Mouse (Mus musculus) erythroblast, embryonic 14.5 days (primary cell): ENCODE measurements around the gene Hoxa10. TPM values are rescaled to one million over a fixed set of nuclear protein-coding genes. Genes with fewer than 3 reads are reported as not detected.

Source experiments
- H3K27me3 ChIP-seq: 2 replicates; pipeline ENCODE4 v1.6.1; 2012; ENCODE audit warnings: inconsistent platforms; ENCODE audit not compliant: control insufficient read depth
- H3K36me3 ChIP-seq: 2 replicates; pipeline ENCODE4 v1.6.1; 2012; ENCODE audit warnings: mild to moderate bottlenecking, inconsistent platforms; ENCODE audit not compliant: control insufficient read depth
- H3K4me1 ChIP-seq: 2 replicates; pipeline ENCODE4 v1.6.1; 2012; ENCODE audit warnings: inconsistent platforms; ENCODE audit not compliant: control insufficient read depth
- H3K4me3 ChIP-seq: replicated peaks from 2 replicates; pipeline ENCODE3; 2012; ENCODE audit warnings: moderate library complexity, mild to moderate bottlenecking, inconsistent platforms
- H3K9me3 ChIP-seq: 2 replicates; pipeline ENCODE4 v1.6.1; 2012; ENCODE audit warnings: low read length, inconsistent platforms, mixed read lengths; ENCODE audit not compliant: control insufficient read depth
- GATA1 ChIP-seq: IDR thresholded peaks from 2 replicates; pipeline ENCODE4 v1.6.1; 2012; ENCODE audit warnings: low read length, inconsistent platforms, mixed read lengths
- TAL1 ChIP-seq: IDR thresholded peaks from 3 replicates; pipeline ENCODE4 v1.6.1; 2012; ENCODE audit warnings: low read length, inconsistent platforms, mixed read lengths
- polyA plus RNA-seq: library from polyadenylated mRNA; stranded (reverse); fragments of >175 nt; gene quantifications from 2 replicates; pipeline ENCODE4 v1.2.3, GENCODE M21; 2012

Gene Hoxa10
- polyA plus RNA-seq, 1 experiment: not detected

- no peaks in the 10 kb centered on the region for H3K36me3 ChIP-seq
- H3K4me3 ChIP-seq: no peak overlapping the region
- no peak for TF ChIP-seq GATA1
- TF ChIP-seq TAL1: no peak
- peaks cover 100% of the 10 kb centered on the region for H3K27me3 ChIP-seq
- H3K9me3 ChIP-seq: no peaks in the 10 kb centered on the region; the same call in 1 of the 2 replicates
- no peaks in the 10 kb centered on the region for H3K4me1 ChIP-seq
Measured at GRCm38 (mm10) chr6:52211170-52211935, 29.3 kb downstream of the Hoxa10 start.

DNA sequence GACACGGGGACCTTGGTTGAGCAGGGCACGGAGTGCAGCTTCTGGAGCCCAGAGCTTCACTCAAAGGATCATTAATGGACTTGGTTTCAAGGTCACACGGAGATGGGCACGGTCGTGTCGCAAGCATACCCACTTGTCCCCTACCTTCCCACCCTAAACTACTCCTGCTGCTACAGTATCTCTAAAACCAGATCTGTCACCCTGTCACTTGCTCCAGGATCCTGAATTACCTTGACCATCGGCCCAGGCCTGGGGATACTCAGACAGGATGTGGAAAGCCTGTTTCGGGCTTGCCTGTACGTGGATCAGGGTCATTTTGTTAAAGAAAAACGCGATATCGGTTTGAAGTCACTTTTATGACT lies 31.0 kb downstream of the Hoxa10 start:
- Histone ChIP-seq H3K27me3 (peaks cover 100% of the 10 kb centered on the region), H3K4me1 (no peaks in the 10 kb centered on the region), H3K36me3 (no peaks in the 10 kb centered on the region), H3K9me3 (no peaks in the 10 kb centered on the region; the same call in 1 of the 2 replicates), H3K4me3 (no peak overlapping the region)
- no peak for TF ChIP-seq TAL1
- TF ChIP-seq GATA1: no peak

- no peaks in the 10 kb centered on the region for H3K36me3 ChIP-seq
- H3K4me1 ChIP-seq: no peaks in the 10 kb centered on the region
- TF ChIP-seq GATA1 (no peak), TAL1 (no peak)
- H3K9me3 ChIP-seq: no peaks in the 10 kb centered on the region; the same call in 1 of the 2 replicates
- H3K27me3 ChIP-seq: peaks cover 100% of the 10 kb centered on the region
- H3K4me3 ChIP-seq: no peak overlapping the region
Measured at GRCm38 (mm10) chr6:52208868-52209684, 31.6 kb downstream of the Hoxa10 start.

DNA sequence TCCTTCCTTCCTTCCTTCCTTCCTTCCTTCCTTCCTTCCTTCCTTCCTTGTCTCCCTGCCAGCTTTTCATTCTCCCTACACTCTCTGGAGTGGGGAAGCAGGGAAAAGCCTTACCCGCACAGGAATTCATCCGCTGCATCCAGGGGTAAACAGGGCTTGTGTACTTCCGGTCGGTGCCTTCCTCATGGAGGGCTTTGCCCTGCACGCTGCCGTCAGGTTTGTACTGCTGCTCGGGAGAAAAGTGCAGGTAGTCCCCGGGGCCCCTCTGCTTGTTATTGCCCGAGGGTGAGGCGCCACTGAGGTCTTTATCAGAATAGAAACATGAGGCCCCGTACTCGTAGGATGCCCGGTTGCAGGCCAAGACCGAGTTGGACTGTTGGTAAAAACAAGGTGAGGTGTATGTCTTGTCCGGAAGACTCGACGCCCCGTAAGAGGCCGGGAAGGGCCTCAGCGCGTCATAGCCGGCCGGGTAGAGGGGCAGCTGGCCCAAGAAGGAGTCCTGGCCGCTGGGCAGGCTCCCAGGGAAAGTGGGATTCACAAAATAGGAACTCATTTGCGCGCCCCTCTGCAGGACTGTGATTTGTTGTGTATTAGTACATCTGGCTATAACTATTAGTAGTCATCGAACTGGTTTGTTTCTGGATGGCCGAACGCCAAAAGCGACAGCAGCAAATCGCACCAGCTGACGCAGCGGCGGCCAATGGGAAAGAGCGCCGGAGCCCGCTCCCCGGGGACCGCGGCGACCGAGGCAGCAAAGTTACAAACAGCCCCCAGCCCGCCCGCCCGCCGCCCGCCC lies 32.4 kb downstream of the Hoxa10 start, which contains the start of gene Hoxa6:
Gene Hoxa6 (minus strand): TSS at position 651 of the 796 bp plus-strand sequence.
- Histone ChIP-seq H3K9me3 (no peaks in the 10 kb centered on the region; the same call in 1 of the 2 replicates), H3K4me3 (no peak within 1 kb of the TSS)

DNA sequence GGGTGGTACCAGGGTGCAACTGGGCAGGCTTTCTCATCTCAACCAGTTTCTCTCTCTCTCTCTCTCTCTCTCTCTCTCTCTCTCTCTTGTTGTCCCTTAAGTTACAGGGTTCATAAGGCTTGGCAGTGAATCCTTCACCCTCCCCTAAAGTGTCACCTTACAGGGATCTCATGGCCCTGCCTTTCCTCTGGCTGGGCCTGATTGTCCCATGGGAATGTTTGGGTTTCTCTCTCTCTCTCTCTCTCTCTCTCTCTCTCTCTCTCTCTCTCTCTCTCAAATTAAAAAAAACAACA lies 33.0 kb downstream of the Hoxa10 start:
- TF ChIP-seq TAL1: no peak
- TF ChIP-seq GATA1: no peak
- H3K9me3 ChIP-seq: no peaks in the 10 kb centered on the region; the same call in 1 of the 2 replicates
- peaks cover 100% of the 10 kb centered on the region for H3K27me3 ChIP-seq
- no peaks in the 10 kb centered on the region for H3K36me3 ChIP-seq
- H3K4me3 ChIP-seq: no peak overlapping the region
- no peaks in the 10 kb centered on the region for H3K4me1 ChIP-seq

More for the DNA sequence above, 32.4 kb downstream of the Hoxa10 start, which contains the start of gene Hoxa6:
- H3K4me1 ChIP-seq: no peaks in the 10 kb centered on the region
- H3K27me3 ChIP-seq: peaks cover 100% of the 10 kb centered on the region
- no peaks in the 10 kb centered on the region for H3K36me3 ChIP-seq
- TF ChIP-seq TAL1: no peak
- TF ChIP-seq GATA1: no peak

DNA sequence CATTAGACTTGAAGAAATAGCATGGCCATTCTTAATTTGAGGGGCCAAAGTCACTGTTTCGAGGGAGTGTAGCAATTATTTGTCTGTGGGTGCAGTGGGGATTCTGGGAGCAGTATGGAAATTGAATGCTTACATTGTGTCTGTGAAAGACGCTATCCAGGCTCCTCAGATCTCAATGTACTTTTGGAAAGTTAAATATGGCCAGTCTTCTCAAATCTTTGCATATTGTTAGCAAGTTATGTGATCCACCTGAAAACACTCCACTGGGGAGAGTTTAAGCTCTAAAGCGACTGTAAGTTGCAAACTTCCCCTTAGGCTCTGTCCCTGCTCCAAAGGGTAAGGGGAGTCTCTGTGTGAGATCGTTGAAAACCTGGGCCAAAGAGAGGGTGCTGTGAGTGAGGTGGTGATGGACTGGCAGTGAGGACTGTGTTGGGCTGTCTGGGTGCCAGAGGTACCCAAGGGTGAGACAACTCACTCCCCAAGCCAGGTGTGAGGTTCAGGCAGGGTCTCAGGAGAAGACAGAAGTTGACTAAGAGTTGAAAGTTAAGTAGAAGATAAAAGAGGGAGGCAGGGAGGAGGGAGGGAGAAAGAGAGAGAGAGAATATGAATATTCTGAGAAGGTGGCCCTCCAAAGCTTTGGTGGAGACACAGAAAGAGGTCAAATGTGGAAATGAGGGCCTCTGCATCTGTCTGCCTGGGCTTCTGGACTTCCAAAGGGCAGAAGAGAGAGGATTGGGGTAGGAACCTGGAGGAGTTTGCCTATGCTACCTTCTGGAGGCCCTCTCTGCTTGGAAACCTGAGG lies 33.6 kb downstream of the Hoxa10 start:
- H3K4me1 ChIP-seq: no peaks in the 10 kb centered on the region
- no peak overlapping the region for H3K4me3 ChIP-seq
- no peaks in the 10 kb centered on the region for H3K36me3 ChIP-seq
- TF ChIP-seq TAL1 (no peak), GATA1 (no peak)
- H3K9me3 ChIP-seq: no peaks in the 10 kb centered on the region; the same call in 1 of the 2 replicates
- H3K27me3 ChIP-seq: peaks cover 100% of the 10 kb centered on the region

- Histone ChIP-seq H3K4me3 (no peak overlapping the region), H3K27me3 (peaks cover 100% of the 10 kb centered on the region)
Measured at GRCm38 (mm10) chr6:52205638-52206621, 34.7 kb downstream of the Hoxa10 start.

More at GRCm38 (mm10) chr6:52205638-52206621, 34.7 kb downstream of the Hoxa10 start:
- Histone ChIP-seq H3K9me3 (no peaks in the 10 kb centered on the region; the same call in 1 of the 2 replicates), H3K36me3 (no peaks in the 10 kb centered on the region), H3K4me1 (no peaks in the 10 kb centered on the region)
- TF ChIP-seq TAL1 (no peak), GATA1 (no peak)
